Comparison of ENCODE assay signal across 8 mouse cellular contexts in genomic region chr3:110249891-110250838, GRCm38 (mm10). TPM values are rescaled to one million over a fixed set of nuclear protein-coding genes. Genes with fewer than 3 reads are reported as not detected.
DNase-seq lines count a peak whose midpoint lies in the region; ATAC-seq and TF ChIP-seq lines count a peak whose summit lies in the region.

No protein-coding gene starts in this region.

- no peaks in the 10 kb centered on the region for H3K9me3 ChIP-seq in ES-E14 (ENCODE audit: control insufficient read depth, insufficient read depth, low read depth, low read length)
- H3K9me3 ChIP-seq in forebrain, embryonic 15.5 days = no peaks in the 10 kb centered on the region
- H3K9me3 ChIP-seq in neural tube, embryonic 15.5 days (replicated peaks) = no peaks in the 10 kb centered on the region

- H3K4me3 ChIP-seq in ES-E14 (ENCODE audit: insufficient read depth in 1 of 2, low read depth in 1 of 2, low read length in 2 of 2, poor library complexity in 1 of 2, severe bottlenecking in 1 of 2) = peak overlapping the region; percentile 84 to 95
- H3K4me3 ChIP-seq in forebrain, embryonic 15.5 days = peak overlapping the region; percentile 95
- peak overlapping the region; percentile 95 for H3K4me3 ChIP-seq in neural tube, embryonic 15.5 days (replicated peaks)

- in situ Hi-C loops in ES-E14 (cut with MboI; ENCODE audit: low sequenced_read_pairs in 2 of 2, unreplicated experiment in 2 of 2) = no loop called here

- under 1% methylated on average over 85 of the region's 89 CpGs for WGBS in forebrain, embryonic 15.5 days
- under 1% methylated on average over 89 of the region's 89 CpGs for WGBS in neural tube, embryonic 15.5 days

- no peaks in the 10 kb centered on the region for H3K36me3 ChIP-seq in ES-E14 (ENCODE audit: control insufficient read depth, insufficient read depth, low read length, poor library complexity, severe bottlenecking)
- H3K36me3 ChIP-seq in forebrain, embryonic 15.5 days = peaks cover 16% of the 10 kb centered on the region; the same call in 1 of the 2 replicates
- H3K36me3 ChIP-seq in neural tube, embryonic 15.5 days = peaks cover 17% of the 10 kb centered on the region

- H3K27me3 ChIP-seq in forebrain, embryonic 15.5 days = no peaks in the 10 kb centered on the region
- no peaks in the 10 kb centered on the region for H3K27me3 ChIP-seq in neural tube, embryonic 15.5 days (replicated peaks)

- DNase-seq in ES-E14 (ENCODE audit: low read depth, low spot score) = peak; percentile 21
- DNase-seq in cerebellum, adult 11-12 months = peak; percentile 84
- DNase-seq in heart, postnatal 25 days (ENCODE audit: low spot score) = peak; percentile 46
- peak; percentile 66 to 75 for DNase-seq in layer of hippocampus, adult 18-20 months (ENCODE audit: low spot score in 2 of 2)
- peak; percentile 61 to 64 for DNase-seq in lung, adult 18-20 months
- DNase-seq in testis, postnatal 10 days (ENCODE audit: low spot score) = peak; percentile 81

- intact Hi-C loops in heart, postnatal 25 days (cut with DNase I) = no loop called here

- H3K4me2 ChIP-seq in forebrain, embryonic 15.5 days (replicated peaks) = peak overlapping the region; percentile 68
- H3K4me2 ChIP-seq in neural tube, embryonic 15.5 days = peak overlapping the region; percentile 63

- peak overlapping the region; percentile 35; the same call in 1 of the 2 replicates for H3K27ac ChIP-seq in ES-E14 (ENCODE audit: insufficient read depth, low read depth, low read length, poor library complexity, severe bottlenecking)
- H3K27ac ChIP-seq in forebrain, embryonic 15.5 days (replicated peaks) = peak overlapping the region; percentile 96
- H3K27ac ChIP-seq in neural tube, embryonic 15.5 days (replicated peaks) = peak overlapping the region; percentile 97

- ATAC-seq in forebrain, embryonic 15.5 days (replicated peaks) = peak; percentile 89
- peak; percentile 89 for ATAC-seq in neural tube, embryonic 15.5 days (ENCODE audit: low FRiP score)

- no peaks in the 10 kb centered on the region for H3K4me1 ChIP-seq in ES-E14 (ENCODE audit: control insufficient read depth in 2 of 2, insufficient read depth in 2 of 2, low read length in 2 of 2, poor library complexity in 1 of 2)
- H3K4me1 ChIP-seq in forebrain, embryonic 15.5 days = peaks cover 18% of the 10 kb centered on the region
- H3K4me1 ChIP-seq in neural tube, embryonic 15.5 days = peaks cover 18% of the 10 kb centered on the region

- H3K9ac ChIP-seq in ES-E14 (ENCODE audit: insufficient read depth, low read depth, low read length, poor library complexity, severe bottlenecking) = peak overlapping the region; percentile 96
- peak overlapping the region; percentile 96 for H3K9ac ChIP-seq in forebrain, embryonic 15.5 days (replicated peaks)
- peak overlapping the region; percentile 95 for H3K9ac ChIP-seq in neural tube, embryonic 15.5 days (replicated peaks)

TF ChIP-seq in ES-E14, 5 proteins besides CTCF, POLR2A, EP300 and RAD21:
- no peak for TF ChIP-seq ZC3H11A (IDR thresholded peaks at IDR 0.05; ENCODE audit: borderline replicate concordance, low read depth, low read length)
- no peak for TF ChIP-seq HCFC1 (IDR thresholded peaks at IDR 0.05; ENCODE audit: borderline replicate concordance, insufficient read depth, low read length)
- TF ChIP-seq CHD2 (IDR thresholded peaks at IDR 0.05; ENCODE audit: low read depth, low read length) = no peak
- TF ChIP-seq ZNF384 (IDR thresholded peaks at IDR 0.05; ENCODE audit: low read depth, low read length) = no peak
- no peak for TF ChIP-seq MAFK (IDR thresholded peaks at IDR 0.05; ENCODE audit: insufficient read depth, low read depth, low read length)

RNA-seq across cellular contexts. Expression of gene Prmt6, which starts 0.6 kb away (rescaled TPM):
- 16.3 and 19.3 TPM in 2 replicates for total RNA-seq in ES-E14 (2012; rRNA removed)
- polyA plus RNA-seq in forebrain, embryonic 15.5 days (2015; fragmentation: Nextera tagmentation; extraction: Ambion mirVana) = 24.1 and 25.9 TPM in 2 replicates
- 1 to 10 TPM; 3.5 to 4.1 TPM for total RNA-seq in heart, postnatal 25 days (2021)
- total RNA-seq in layer of hippocampus, adult 18-20 months (2021) = 10 to 100 TPM; 14.4 to 15.9 TPM
- polyA plus RNA-seq in neural tube, embryonic 15.5 days (2015; fragmentation: Nextera tagmentation; extraction: Ambion mirVana) = 21.8 and 23.7 TPM in 2 replicates

Comparison
In these comparisons a context has a peak if more than half of its experiments do, and no peak if none do; other contexts are left out.
1. Peak in every context shown above with its lines: DNase-seq, ATAC-seq, H3K4me3 ChIP-seq and H3K27ac ChIP-seq.
2. DNase-seq: peak in every context shown above with its lines; median percentile 84 in cerebellum, adult 11-12 months; 81 in testis, postnatal 10 days; 70 in layer of hippocampus, adult 18-20 months; 62 in lung, adult 18-20 months; 46 in heart, postnatal 25 days; 21 in ES-E14.
3. H3K27ac ChIP-seq: peak in every context shown above with its lines; median percentile 97 in neural tube, embryonic 15.5 days; 96 in forebrain, embryonic 15.5 days; 35 in ES-E14.